Mouse (Mus musculus) limb, embryonic 11.5 days (tissue): ENCODE results near the gene N6amt1. TPM values are rescaled to one million over a fixed set of nuclear protein-coding genes. Genes with fewer than 3 reads are reported as not detected.
A peak's percentile ranks its signal among the peaks of the same experiment; 100 is the strongest.

Experiments used
- ATAC-seq: fragments of 200-750 bp; cut with Nextera tagmentation; 2 replicates; pipeline ENCODE4 v1.8.0; 2017; ENCODE audit warnings: low read depth; ENCODE audit not compliant: insufficient number of reproducible peaks, low FRiP score, low TSS enrichment
- DNase-seq: peaks from one replicate; pipeline ENCODE4 v3.0.0-alpha.2; 2015; ENCODE audit warnings: low spot score
- H3K27ac ChIP-seq: fragments of 300-500 bp; sonication (generic); replicated peaks from 2 replicates; pipeline ENCODE4 v1.5.1; 2014; ENCODE audit warnings: low read depth, mild to moderate bottlenecking, low read length
- H3K27me3 ChIP-seq: fragments of 300-500 bp; sonication (generic); 2 replicates; pipeline ENCODE4 v1.6.1; 2014; ENCODE audit warnings: mild to moderate bottlenecking, low read length, mixed read lengths; ENCODE audit not compliant: control insufficient read depth, insufficient read depth
- H3K36me3 ChIP-seq: fragments of 300-500 bp; sonication (generic); 2 replicates; pipeline ENCODE4 v1.6.1; 2014; ENCODE audit warnings: mild to moderate bottlenecking, low read length, moderate library complexity, mixed read lengths; ENCODE audit not compliant: control insufficient read depth, insufficient read depth
- H3K4me1 ChIP-seq: fragments of 300-500 bp; sonication (generic); 2 replicates; pipeline ENCODE4 v1.6.1; 2014; ENCODE audit warnings: low read length, mixed read lengths; ENCODE audit not compliant: control insufficient read depth, insufficient read depth
- H3K4me2 ChIP-seq: fragments of 300-500 bp; sonication (generic); 2 replicates; pipeline ENCODE4 v1.6.1; 2014; ENCODE audit warnings: low read depth, mild to moderate bottlenecking, moderate library complexity; ENCODE audit not compliant: severe bottlenecking
- H3K4me3 ChIP-seq: fragments of 300-500 bp; sonication (generic); 2 replicates; pipeline ENCODE4 v1.5.1; 2014; ENCODE audit warnings: low read depth, low read length
- H3K9ac ChIP-seq: fragments of 300-500 bp; sonication (generic); 2 replicates; pipeline ENCODE4 v1.6.1; 2014; ENCODE audit warnings: mild to moderate bottlenecking, low read length
- H3K9me3 ChIP-seq: fragments of 300-500 bp; sonication (generic); 2 replicates; pipeline ENCODE4 v1.6.1; 2016; ENCODE audit warnings: low read length; ENCODE audit not compliant: control insufficient read depth
- WGBS: fragments of 180-500 bp; shearing (Covaris S2); extraction: QIAGEN DNeasy Blood & Tissue Kit; methylation state at CpG from one replicate; pipeline ENCODE4 v1.1.7; 2014; 5-methylcytosine and 5-hydroxymethylcytosine counted together
- polyA plus RNA-seq: library from polyadenylated mRNA; unstranded; fragments of >200 nt; fragmentation: Nextera tagmentation; extraction: Ambion mirVana; gene quantifications from 2 replicates; pipeline ENCODE4 v1.2.1, GENCODE M21; 2014

N6amt1 gene
- polyA plus RNA-seq, 1 experiment from 2014 or later, result 20.6 TPM

DNA sequence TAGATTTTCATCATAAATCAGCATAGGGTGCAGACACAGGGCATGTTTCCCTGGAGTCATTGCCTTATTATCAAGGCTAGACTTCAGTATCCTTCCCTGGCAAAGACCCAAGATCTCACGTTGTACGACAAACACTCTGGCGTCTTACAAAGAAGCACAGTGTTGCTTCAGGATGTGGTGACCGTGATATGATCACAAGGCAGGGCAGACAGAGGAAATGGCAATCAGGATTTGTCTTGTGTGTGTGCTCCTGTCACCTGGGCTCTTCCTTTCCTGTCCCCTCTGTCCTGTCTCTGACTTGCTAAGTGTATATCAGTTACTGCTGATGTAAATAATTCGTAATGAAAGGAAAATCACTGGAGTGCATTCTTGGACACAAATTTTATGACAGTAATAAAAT lies 29.4 kb upstream of the N6amt1 start:
- H3K9ac ChIP-seq, result no peak overlapping the region
- no peaks in the 10 kb centered on the region for H3K4me1 ChIP-seq
- ATAC-seq (no peak), DNase-seq (no peak)
- H3K4me2 ChIP-seq, result no peak overlapping the region
- no peaks in the 10 kb centered on the region for H3K27me3 ChIP-seq
- H3K27ac ChIP-seq, result no peak overlapping the region
- 85% methylated on average over 5 of the region's 5 CpGs for WGBS
- H3K9me3 ChIP-seq, result no peaks in the 10 kb centered on the region
- no peak overlapping the region for H3K4me3 ChIP-seq
- H3K36me3 ChIP-seq, result no peaks in the 10 kb centered on the region

DNA sequence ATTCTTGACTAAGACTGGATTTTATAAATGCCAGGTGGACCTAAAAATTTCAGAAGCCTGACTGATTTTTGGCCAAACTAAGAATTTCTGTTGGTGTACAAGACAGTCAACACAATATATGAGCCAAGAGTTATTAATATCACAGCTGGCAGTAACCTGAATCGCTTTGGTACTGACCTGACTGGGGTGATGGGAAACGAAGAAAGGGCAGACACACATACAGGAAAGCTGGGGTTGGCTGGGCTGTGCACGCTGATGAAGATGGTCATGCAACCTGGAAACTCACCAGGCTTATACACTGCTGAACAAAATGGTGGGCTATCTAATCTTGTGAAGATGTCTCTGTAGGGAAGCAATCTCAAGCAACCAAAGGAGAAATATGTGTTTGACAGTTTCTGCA lies 24.0 kb upstream of the N6amt1 start:
- H3K27ac ChIP-seq, result no peak overlapping the region
- H3K9ac ChIP-seq, result no peak overlapping the region
- ATAC-seq (no peak), DNase-seq (no peak)
- H3K4me3 ChIP-seq, result no peak overlapping the region
- H3K4me1 ChIP-seq, result no peaks in the 10 kb centered on the region
- H3K4me2 ChIP-seq, result no peak overlapping the region
- H3K27me3 ChIP-seq, result no peaks in the 10 kb centered on the region
- no peaks in the 10 kb centered on the region for H3K36me3 ChIP-seq
- 95% methylated on average over 3 of the region's 3 CpGs for WGBS
- H3K9me3 ChIP-seq, result no peaks in the 10 kb centered on the region

DNA sequence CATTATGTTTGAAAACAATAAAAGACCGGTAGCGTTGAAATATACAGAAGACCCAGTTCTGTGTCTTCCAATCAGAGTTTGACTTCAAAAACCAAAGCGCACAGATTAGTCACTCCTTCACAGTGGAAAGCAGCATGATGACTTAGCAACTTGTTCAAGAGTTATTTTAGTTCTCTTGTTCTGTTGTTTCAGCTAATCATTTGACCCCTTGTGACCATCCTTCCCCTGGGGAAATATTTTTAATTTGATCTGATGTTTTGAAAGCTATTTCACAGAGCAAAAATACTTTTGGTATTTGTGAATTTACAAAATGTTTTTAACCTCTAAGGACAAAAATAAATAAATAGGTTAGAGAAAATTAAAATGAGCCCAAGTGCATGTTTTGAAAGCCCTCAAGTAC lies 19.2 kb upstream of the N6amt1 start:
- WGBS, result 93% methylated on average over 3 of the region's 3 CpGs
- ATAC-seq, result no peak
- no peak overlapping the region for H3K9ac ChIP-seq

DNA sequence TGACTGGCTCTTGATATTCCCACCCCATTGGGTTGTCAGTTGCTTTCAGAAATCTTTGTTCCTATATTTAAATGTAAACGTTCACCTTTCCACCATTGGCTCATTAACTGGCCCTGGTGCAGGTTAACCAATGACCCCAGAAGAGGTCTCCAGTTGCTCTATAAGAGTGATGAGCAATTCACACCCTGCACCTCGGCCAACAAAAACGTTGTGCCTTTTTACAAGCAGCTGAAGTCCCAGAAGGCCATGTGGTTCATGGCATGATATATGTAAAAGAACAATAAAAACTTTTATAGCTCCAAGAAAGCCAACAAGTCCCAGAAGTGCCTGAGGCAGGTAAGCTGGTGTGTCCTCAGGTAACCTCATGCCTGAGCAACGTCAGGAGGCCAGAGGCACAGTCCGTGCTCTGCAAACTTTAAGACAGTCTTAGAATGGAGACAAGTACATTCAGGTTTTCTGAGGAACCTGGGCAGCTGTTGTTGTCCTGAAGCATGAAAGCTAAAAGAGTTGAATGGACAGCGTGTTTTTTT lies 12.9 kb upstream of the N6amt1 start:
- WGBS, result 58% methylated on average over 6 of the region's 6 CpGs
- no peaks in the 10 kb centered on the region for H3K9me3 ChIP-seq
- H3K4me3 ChIP-seq, result no peak overlapping the region
- DNase-seq (no peak), ATAC-seq (no peak)
- no peaks in the 10 kb centered on the region for H3K4me1 ChIP-seq
- no peak overlapping the region for H3K4me2 ChIP-seq
- H3K36me3 ChIP-seq, result no peaks in the 10 kb centered on the region
- H3K27me3 ChIP-seq, result no peaks in the 10 kb centered on the region
- no peak overlapping the region for H3K27ac ChIP-seq
- no peak overlapping the region for H3K9ac ChIP-seq

More for the DNA sequence above, 19.2 kb upstream of the N6amt1 start:
- Histone ChIP-seq H3K27ac (no peak overlapping the region), H3K36me3 (no peaks in the 10 kb centered on the region), H3K27me3 (no peaks in the 10 kb centered on the region), H3K4me1 (no peaks in the 10 kb centered on the region), H3K4me2 (no peak overlapping the region), H3K4me3 (no peak overlapping the region), H3K9me3 (no peaks in the 10 kb centered on the region)
- no peak for DNase-seq

DNA sequence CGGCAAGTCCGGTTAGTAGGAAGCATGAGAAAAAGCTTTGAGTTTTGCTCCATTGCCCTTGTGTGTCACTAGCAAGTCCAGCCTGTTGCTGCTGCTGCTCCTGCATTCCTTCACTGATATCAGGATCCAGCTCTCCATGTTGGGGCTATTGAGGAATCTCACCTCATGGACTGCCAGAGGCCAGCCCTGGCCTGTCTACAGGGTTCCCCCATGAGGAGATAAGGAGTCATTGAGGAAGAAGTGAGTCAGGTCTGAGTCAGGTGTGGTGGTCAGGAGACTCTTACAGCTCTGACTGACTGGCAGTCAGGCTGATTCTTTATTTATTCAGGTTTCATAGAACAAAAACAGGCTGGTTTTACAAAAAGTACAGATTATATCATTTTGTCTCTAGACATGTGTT lies 5.9 kb upstream of the N6amt1 start:
- no peak for DNase-seq
- no peak overlapping the region for H3K9ac ChIP-seq
- H3K27me3 ChIP-seq, result no peaks in the 10 kb centered on the region
- H3K4me2 ChIP-seq, result no peak overlapping the region
- ATAC-seq, result no peak
- no peaks in the 10 kb centered on the region for H3K36me3 ChIP-seq
- no peak overlapping the region for H3K4me3 ChIP-seq
- 96% methylated on average over 2 of the region's 2 CpGs for WGBS
- H3K27ac ChIP-seq, result no peak overlapping the region
- H3K4me1 ChIP-seq, result no peaks in the 10 kb centered on the region
- no peaks in the 10 kb centered on the region for H3K9me3 ChIP-seq

DNA sequence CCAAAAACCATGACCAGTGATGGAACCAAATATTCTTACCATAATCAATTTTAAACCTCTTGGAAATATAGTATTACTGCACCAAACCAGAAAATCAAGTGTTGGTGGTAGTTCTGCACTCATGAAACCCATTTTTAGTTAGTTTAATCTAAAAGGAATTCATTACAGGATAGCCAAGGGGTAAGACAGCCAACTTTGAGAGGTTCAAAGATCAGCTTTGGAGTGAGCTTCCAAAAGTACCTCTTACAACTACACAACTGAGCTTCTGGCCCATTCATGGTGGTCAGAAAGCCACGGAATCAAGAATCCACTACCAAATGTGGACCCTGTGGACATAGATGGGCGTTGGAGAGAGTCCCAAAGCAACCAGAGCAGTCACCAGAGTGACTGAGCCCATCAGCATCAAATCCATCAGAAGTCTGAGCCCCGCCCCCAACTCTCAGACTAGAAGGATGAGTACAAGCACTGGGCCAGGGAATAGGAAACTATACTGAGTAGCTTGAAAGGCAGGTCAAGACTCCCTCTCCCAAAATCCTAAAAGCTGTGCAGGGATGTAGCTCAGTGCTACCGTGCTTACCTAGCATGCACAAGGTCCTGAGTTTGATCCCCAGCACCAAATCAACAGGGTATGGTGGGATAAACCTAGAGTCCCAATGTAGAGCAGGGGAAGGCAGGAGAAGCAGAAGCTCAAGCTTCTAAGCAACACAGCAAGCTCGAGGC lies 2.4 kb upstream of the N6amt1 start:
- no peaks in the 10 kb centered on the region for H3K4me1 ChIP-seq
- ATAC-seq (no peak), DNase-seq (no peak)
- H3K4me2 ChIP-seq, result no peak overlapping the region
- no peak overlapping the region for H3K9ac ChIP-seq
- WGBS, result 80% methylated on average over 5 of the region's 5 CpGs
- no peaks in the 10 kb centered on the region for H3K36me3 ChIP-seq
- H3K27me3 ChIP-seq, result no peaks in the 10 kb centered on the region
- H3K4me3 ChIP-seq, result no peak overlapping the region
- H3K27ac ChIP-seq, result no peak overlapping the region
- no peaks in the 10 kb centered on the region for H3K9me3 ChIP-seq

DNA sequence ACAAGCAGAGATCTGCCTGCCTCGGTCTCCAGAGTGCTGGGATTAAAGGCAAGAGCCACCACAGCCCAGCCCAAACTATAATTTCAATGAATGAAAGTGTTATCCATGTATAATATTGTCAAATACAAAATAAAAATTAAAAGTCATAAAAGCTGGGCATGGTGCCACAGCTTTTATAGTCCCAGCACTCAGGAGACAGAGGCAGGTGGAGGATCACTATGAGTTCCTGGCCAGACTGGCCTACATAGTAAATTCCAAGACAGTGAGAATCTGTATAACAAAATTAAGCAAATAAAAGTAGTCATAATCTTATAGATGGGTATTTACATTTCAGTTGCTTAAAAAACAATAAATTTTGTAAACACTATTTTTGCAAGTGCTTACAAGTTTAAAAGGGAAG lies 380 bp upstream of the N6amt1 start:
- no peak overlapping the region for H3K27ac ChIP-seq
- ATAC-seq, result no peak
- 0 out of 2 replicates have a peak overlapping the region, but pooled peaks have one; percentile 49 for H3K4me2 ChIP-seq
- no peak for DNase-seq
- H3K4me1 ChIP-seq, result no peaks in the 10 kb centered on the region
- H3K9ac ChIP-seq, result no peak overlapping the region
- no peaks in the 10 kb centered on the region for H3K27me3 ChIP-seq
- H3K36me3 ChIP-seq, result no peaks in the 10 kb centered on the region
- H3K9me3 ChIP-seq, result no peaks in the 10 kb centered on the region
- H3K4me3 ChIP-seq, result peak overlapping the region; percentile 72
- 97% methylated on average over 1 of the region's 1 CpGs for WGBS

DNA sequence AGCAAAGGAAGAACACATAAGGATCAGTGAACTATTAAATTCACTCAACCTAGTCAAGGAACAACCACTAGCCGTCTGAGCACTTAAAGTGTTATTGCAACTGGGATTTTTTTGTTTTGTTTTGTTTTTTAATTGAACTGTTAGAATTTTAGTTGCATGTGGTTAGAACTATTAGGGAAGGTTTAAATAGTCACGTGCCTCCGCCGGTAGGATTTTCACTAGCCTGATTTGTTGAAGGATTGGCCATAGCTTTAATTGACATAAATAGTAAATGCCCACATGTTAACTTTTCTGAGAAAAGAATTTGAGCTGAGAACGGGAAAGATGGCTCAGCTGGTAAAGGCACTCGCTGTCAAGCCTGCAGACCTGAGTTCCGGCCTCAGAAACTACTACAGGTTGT lies 763 bp downstream of the N6amt1 start:
- Histone ChIP-seq H3K9me3 (no peaks in the 10 kb centered on the region), H3K4me3 (peak overlapping the region; percentile 72; the same call in 1 of the 2 replicates), H3K9ac (no peak overlapping the region), H3K4me1 (no peaks in the 10 kb centered on the region), H3K27ac (no peak overlapping the region; the same call in 1 of the 2 replicates), H3K36me3 (no peaks in the 10 kb centered on the region), H3K27me3 (no peaks in the 10 kb centered on the region), H3K4me2 (peak overlapping the region; percentile 49)
- ATAC-seq (no peak), DNase-seq (no peak)
- WGBS, result 86% methylated on average over 7 of the region's 7 CpGs

DNA sequence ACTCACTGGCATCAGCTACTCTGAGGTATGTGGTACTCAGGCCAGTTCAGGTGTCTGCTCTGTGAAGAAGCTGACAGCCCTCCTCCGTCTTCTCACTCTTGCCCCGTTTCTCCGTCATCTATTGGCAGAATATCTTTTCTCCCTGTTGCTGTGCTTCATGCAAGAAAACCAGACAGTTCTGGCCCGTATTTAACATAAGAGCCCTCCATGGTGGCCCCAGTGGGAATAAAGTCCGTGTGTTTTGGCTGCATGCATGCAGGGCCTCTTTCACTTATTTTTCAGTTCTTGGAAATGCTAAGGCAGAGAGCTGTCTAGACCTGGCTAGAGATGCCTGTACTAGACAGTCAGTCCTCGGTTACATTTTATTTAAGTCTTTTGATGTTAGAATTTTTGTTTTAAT lies 6.1 kb downstream of the N6amt1 start:
- DNase-seq (no peak), ATAC-seq (no peak)
- no peaks in the 10 kb centered on the region for H3K4me1 ChIP-seq
- no peaks in the 10 kb centered on the region for H3K27me3 ChIP-seq
- H3K4me3 ChIP-seq, result no peak overlapping the region
- 89% methylated on average over 6 of the region's 6 CpGs for WGBS
- H3K9me3 ChIP-seq, result no peaks in the 10 kb centered on the region
- H3K9ac ChIP-seq, result no peak overlapping the region
- no peaks in the 10 kb centered on the region for H3K36me3 ChIP-seq
- H3K27ac ChIP-seq, result no peak overlapping the region
- H3K4me2 ChIP-seq, result no peak overlapping the region
